Mouse (Mus musculus): ENCODE data around the gene Slit3. TPM values are rescaled to one million over a fixed set of nuclear protein-coding genes. Genes with fewer than 3 reads are reported as not detected.

Slit3 gene
- polyA plus RNA-seq, 1 experiment from 2014 or later, result 20.4 TPM

MicroRNAs within 50 kb of the gene (microRNA counts, 519-probe panel; counts per million panel counts)
- 6,738 counts per million, percentile 73 among the panel's probes with 10 or more counts for microRNA mmu-miR-218

Small RNA genes lying within 50 kb of the gene (microRNA-seq; reads per million reads assigned to microRNA genes)
- gene Mir218-2, result 40.4 reads per million, percentile 44 among the genes with 10 or more reads in this experiment
